Mouse (Mus musculus) stomach, embryonic 14.5 days (tissue): ENCODE measurements around the gene Ahr. TPM values are rescaled to one million over a fixed set of nuclear protein-coding genes. Genes with fewer than 3 reads are reported as not detected.

ENCODE experiments used
- ATAC-seq: fragments of 200-750 bp; cut with Nextera tagmentation; 2 replicates; pipeline ENCODE4 v1.8.0; 2017; ENCODE audit warnings: low read depth, moderate TSS enrichment; ENCODE audit not compliant: insufficient number of reproducible peaks, insufficient read depth, low FRiP score
- H3K27ac ChIP-seq: fragments of 300-500 bp; sonication (generic); 2 replicates; pipeline ENCODE4 v1.5.1; 2014; ENCODE audit warnings: mild to moderate bottlenecking, low read length, moderate library complexity, mixed read lengths
- H3K27me3 ChIP-seq: fragments of 300-500 bp; sonication (generic); 2 replicates; pipeline ENCODE4 v1.6.1; 2014; ENCODE audit warnings: low read length, control low read depth, mixed read lengths; ENCODE audit not compliant: control insufficient read depth, insufficient read depth
- H3K36me3 ChIP-seq: fragments of 300-500 bp; sonication (generic); 2 replicates; pipeline ENCODE4 v1.6.1; 2014; ENCODE audit warnings: mild to moderate bottlenecking, control low read depth, low read length, moderate library complexity, mixed read lengths; ENCODE audit not compliant: control insufficient read depth, insufficient read depth
- H3K4me1 ChIP-seq: fragments of 300-500 bp; sonication (generic); 2 replicates; pipeline ENCODE4 v1.6.1; 2014; ENCODE audit warnings: low read length, control low read depth, mixed read lengths; ENCODE audit not compliant: control insufficient read depth, insufficient read depth
- H3K4me2 ChIP-seq: fragments of 300-500 bp; sonication (generic); replicated peaks from 2 replicates; pipeline ENCODE4 v1.6.1; 2014; ENCODE audit warnings: low read depth, low read length, control low read depth
- H3K4me3 ChIP-seq: fragments of 300-500 bp; sonication (generic); 2 replicates; pipeline ENCODE4 v1.5.1; 2014; ENCODE audit warnings: low read depth, low read length, control low read depth
- H3K9ac ChIP-seq: fragments of 300-500 bp; sonication (generic); replicated peaks from 2 replicates; pipeline ENCODE4 v1.6.1; 2014; ENCODE audit warnings: low read depth, mild to moderate bottlenecking, control low read depth, low read length, moderate library complexity, mixed read lengths
- H3K9me3 ChIP-seq: fragments of 300-500 bp; sonication (generic); 2 replicates; pipeline ENCODE4 v1.6.1; 2016; ENCODE audit warnings: low read depth, low read length, control low read depth; ENCODE audit not compliant: control insufficient read depth
- WGBS: fragments of 180-500 bp; shearing (Covaris S2); extraction: QIAGEN DNeasy Blood & Tissue Kit; methylation state at CpG from one replicate; pipeline ENCODE4 v1.1.7; 2014; 5-methylcytosine and 5-hydroxymethylcytosine counted together
- polyA plus RNA-seq: library from polyadenylated mRNA; unstranded; fragments of >200 nt; fragmentation: Nextera tagmentation; extraction: Ambion mirVana; gene quantifications from 2 replicates; pipeline ENCODE4 v1.2.1, GENCODE M21; 2014

The Ahr gene
- polyA plus RNA-seq, 1 experiment from 2014 or later, result 22.0 TPM

DNA sequence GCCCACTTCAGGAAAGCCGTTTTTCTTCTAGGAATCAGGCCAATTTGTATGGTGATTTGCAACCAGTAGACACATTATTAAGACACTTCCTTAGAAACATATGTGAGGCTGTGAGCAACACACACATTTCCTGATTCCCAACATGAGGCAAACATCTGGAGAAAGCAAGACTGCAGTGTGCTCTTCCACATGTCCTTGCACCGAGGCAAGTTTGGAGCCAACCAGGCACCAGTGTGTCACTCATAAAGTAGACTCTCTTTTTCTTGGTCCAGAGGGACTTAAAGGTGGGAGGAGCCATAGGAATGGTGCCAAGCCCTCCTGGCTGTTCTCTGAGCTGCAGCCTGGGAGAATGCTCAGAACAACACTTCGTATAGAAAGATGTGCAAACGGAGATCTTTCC is 39.6 kb downstream of the Ahr start:
- no peak overlapping the region for H3K4me2 ChIP-seq
- ATAC-seq, result peak; percentile 42; the same call in 1 of the 2 replicates

GRCm38 (mm10) chr12:35480764-35481163 is 54.1 kb downstream of the Ahr start:
- Histone ChIP-seq H3K4me3 (no peak overlapping the region), H3K27ac (no peak overlapping the region), H3K4me1 (no peaks in the 10 kb centered on the region), H3K4me2 (no peak overlapping the region), H3K36me3 (no peaks in the 10 kb centered on the region), H3K9me3 (no peaks in the 10 kb centered on the region), H3K27me3 (no peaks in the 10 kb centered on the region), H3K9ac (no peak overlapping the region)
- WGBS, result 81% methylated on average over 2 of the region's 2 CpGs
- no peak for ATAC-seq

More for the DNA sequence above, 39.6 kb downstream of the Ahr start:
- H3K9me3 ChIP-seq, result no peaks in the 10 kb centered on the region
- peak overlapping the region; percentile 48; the same call in 1 of the 2 replicates for H3K27ac ChIP-seq
- H3K4me1 ChIP-seq, result no peaks in the 10 kb centered on the region
- H3K9ac ChIP-seq, result no peak overlapping the region
- H3K4me3 ChIP-seq, result no peak overlapping the region
- H3K27me3 ChIP-seq, result no peaks in the 10 kb centered on the region
- WGBS, result 55% methylated on average over 4 of the region's 4 CpGs
- H3K36me3 ChIP-seq, result no peaks in the 10 kb centered on the region

GRCm38 (mm10) chr12:35478906-35479305 is 55.9 kb downstream of the Ahr start:
- Histone ChIP-seq H3K27me3 (no peaks in the 10 kb centered on the region), H3K9ac (no peak overlapping the region), H3K36me3 (no peaks in the 10 kb centered on the region), H3K4me2 (no peak overlapping the region), H3K27ac (no peak overlapping the region), H3K4me3 (no peak overlapping the region), H3K9me3 (no peaks in the 10 kb centered on the region), H3K4me1 (no peaks in the 10 kb centered on the region)
- ATAC-seq, result no peak
- WGBS, result 62% methylated on average over 5 of the region's 5 CpGs

DNA sequence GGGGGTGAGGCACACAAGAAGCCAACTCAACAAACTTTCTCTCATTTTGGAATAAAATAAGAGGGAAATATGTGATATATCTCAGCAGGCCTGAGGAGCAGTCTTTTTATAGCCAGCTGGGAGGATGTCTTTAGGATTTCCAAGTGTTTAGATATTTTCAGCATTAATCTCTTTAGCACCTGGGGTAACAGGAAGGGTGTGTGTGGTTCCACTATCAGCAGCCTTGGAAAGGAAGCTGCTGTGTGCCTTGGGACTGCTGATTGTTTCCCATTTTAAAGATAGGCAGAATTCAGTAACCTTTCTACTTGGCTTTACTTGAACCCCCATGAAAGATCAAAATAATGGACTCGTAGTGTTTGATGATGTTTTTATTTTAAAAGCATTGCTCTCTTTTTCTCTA is 71.4 kb downstream of the Ahr start:
- Histone ChIP-seq H3K4me3 (no peak overlapping the region), H3K27ac (no peak overlapping the region), H3K27me3 (no peaks in the 10 kb centered on the region), H3K9me3 (no peaks in the 10 kb centered on the region), H3K4me2 (no peak overlapping the region), H3K9ac (no peak overlapping the region), H3K36me3 (no peaks in the 10 kb centered on the region), H3K4me1 (no peaks in the 10 kb centered on the region)
- WGBS, result 70% methylated on average over 1 of the region's 1 CpGs
- ATAC-seq, result no peak

DNA sequence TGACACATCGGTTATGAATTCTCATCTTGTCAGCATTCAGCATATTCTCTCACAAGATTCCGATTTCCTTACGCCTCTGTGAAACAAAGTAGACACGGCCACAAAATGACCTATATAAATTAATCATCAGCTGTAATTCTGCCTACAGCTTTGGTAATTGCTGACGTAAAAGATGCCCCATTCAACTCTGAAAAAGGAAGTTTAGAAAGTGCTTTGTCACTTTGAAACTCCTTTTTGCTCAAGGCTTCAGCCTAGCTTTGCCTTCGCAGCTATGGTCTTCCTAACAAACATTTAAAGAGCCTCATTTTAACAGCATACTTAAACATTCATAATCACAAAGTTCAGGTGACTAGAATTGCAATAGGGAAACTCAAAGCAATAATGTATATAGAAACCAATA is 72.2 kb downstream of the Ahr start:
- ATAC-seq, result no peak
- Histone ChIP-seq H3K9ac (no peak overlapping the region), H3K27me3 (no peaks in the 10 kb centered on the region), H3K9me3 (no peaks in the 10 kb centered on the region), H3K4me1 (no peaks in the 10 kb centered on the region), H3K27ac (no peak overlapping the region), H3K4me2 (no peak overlapping the region), H3K4me3 (no peak overlapping the region), H3K36me3 (no peaks in the 10 kb centered on the region)
- WGBS, result 70% methylated on average over 6 of the region's 6 CpGs

DNA sequence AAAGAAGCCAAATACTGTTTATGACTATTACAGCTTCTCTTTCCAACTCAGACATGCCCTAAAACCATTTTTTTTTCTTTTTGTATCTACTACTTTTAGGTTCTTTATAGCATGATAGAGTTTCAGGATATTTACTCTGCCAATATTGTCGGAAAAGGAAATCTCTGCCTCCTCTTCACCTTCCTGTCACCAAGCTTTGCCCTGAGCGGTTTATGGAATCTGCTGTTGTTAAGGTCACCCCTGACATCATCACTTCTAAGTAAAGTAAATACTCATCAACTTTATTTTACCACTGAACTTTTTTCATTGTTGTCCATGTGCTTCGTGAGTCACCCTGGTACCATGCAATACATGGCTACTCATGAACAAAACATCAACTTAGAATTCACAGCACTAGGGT is 75.2 kb downstream of the Ahr start:
- no peak for ATAC-seq
- H3K27me3 ChIP-seq, result no peaks in the 10 kb centered on the region
- no peak overlapping the region for H3K4me3 ChIP-seq
- H3K9me3 ChIP-seq, result no peaks in the 10 kb centered on the region
- no peak overlapping the region for H3K9ac ChIP-seq
- H3K4me2 ChIP-seq, result no peak overlapping the region
- no peak overlapping the region for H3K27ac ChIP-seq
- no peaks in the 10 kb centered on the region for H3K4me1 ChIP-seq
- H3K36me3 ChIP-seq, result no peaks in the 10 kb centered on the region
- whole genome bisulfite sequencing, result 81% methylated on average over 3 of the region's 3 CpGs
